Mouse (Mus musculus) megakaryocyte, embryonic 14.5 days (primary cell): Measurements from ENCODE around the gene Copb1.

Experiments used
- FLI1 ChIP-seq: IDR thresholded peaks from 2 replicates; pipeline ENCODE4 v1.6.1; 2012; ENCODE audit warnings: low read length, inconsistent platforms, mixed read lengths
- GATA1 ChIP-seq: IDR thresholded peaks from 3 replicates; pipeline ENCODE4 v1.6.1; 2012; ENCODE audit warnings: mixed read lengths, low read length, inconsistent platforms, borderline replicate concordance

DNA sequence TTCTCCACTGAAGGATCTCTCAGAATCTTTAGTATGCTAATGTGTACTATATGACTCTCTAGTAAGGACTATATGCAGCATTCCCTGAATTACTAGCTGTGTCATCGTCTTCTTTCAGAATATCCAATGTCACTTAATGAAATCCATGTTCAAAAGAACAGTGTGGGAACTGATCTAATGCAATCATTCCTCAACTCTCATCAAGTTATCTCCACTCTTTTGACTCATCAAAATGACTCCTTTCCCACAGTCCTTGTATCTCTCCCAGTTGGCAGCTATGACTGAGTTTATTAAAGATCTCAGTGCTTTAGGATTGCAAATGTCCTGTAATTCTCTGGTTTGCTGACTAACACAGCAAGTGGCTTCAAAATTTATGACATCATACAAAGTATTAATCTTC lies 40.1 kb downstream of the Copb1 start:
- TF ChIP-seq GATA1 (no peak), FLI1 (no peak)
